Mouse (Mus musculus): ENCODE measurements around the gene Tubb1. TPM values are rescaled to one million over a fixed set of nuclear protein-coding genes. Genes with fewer than 3 reads are reported as not detected.

Tubb1 gene
- polyA plus RNA-seq, 1 experiment from 2014 or later, result 5.2 TPM

GRCm38 (mm10) chr2:174436076-174436701 is 14.3 kb upstream of the Tubb1 start:
- no peaks in the 10 kb centered on the region for H3K27me3 ChIP-seq (replicated peaks; ENCODE audit: low read depth, poor library complexity, severe bottlenecking)
- no peak overlapping the region for H3K4me3 ChIP-seq
- no peak for DNase-seq (ENCODE audit: low spot score)
- no peak overlapping the region for H3K27ac ChIP-seq (replicated peaks)
- H3K36me3 ChIP-seq (replicated peaks), result peaks cover 56% of the 10 kb centered on the region
- WGBS, result 91% methylated on average over 26 of the region's 26 CpGs
- H3K4me1 ChIP-seq, result peaks cover 31% of the 10 kb centered on the region
- H3K9me3 ChIP-seq, result no peaks in the 10 kb centered on the region

GRCm38 (mm10) chr2:174436916-174437696 is 13.4 kb upstream of the Tubb1 start:
- H3K9me3 ChIP-seq, result no peaks in the 10 kb centered on the region
- no peaks in the 10 kb centered on the region for H3K27me3 ChIP-seq (replicated peaks; ENCODE audit: low read depth, poor library complexity, severe bottlenecking)
- H3K27ac ChIP-seq (replicated peaks), result no peak overlapping the region
- no peak for DNase-seq (ENCODE audit: low spot score)
- H3K4me1 ChIP-seq, result peaks cover 35% of the 10 kb centered on the region
- whole genome bisulfite sequencing, result 96% methylated on average over 7 of the region's 7 CpGs
- H3K36me3 ChIP-seq (replicated peaks), result peaks cover 49% of the 10 kb centered on the region
- H3K4me3 ChIP-seq, result no peak overlapping the region

- no peaks in the 10 kb centered on the region for H3K27me3 ChIP-seq (replicated peaks; ENCODE audit: low read depth, poor library complexity, severe bottlenecking)
- peak overlapping the region; percentile 87; the same call in 1 of the 2 replicates for H3K27ac ChIP-seq (replicated peaks)
- no peak for DNase-seq (ENCODE audit: low spot score)
- WGBS, result 97% methylated on average over 4 of the region's 4 CpGs
- H3K36me3 ChIP-seq (replicated peaks), result peaks cover 45% of the 10 kb centered on the region
- H3K9me3 ChIP-seq, result no peaks in the 10 kb centered on the region
- H3K4me3 ChIP-seq, result peak overlapping the region; percentile 67
- H3K4me1 ChIP-seq, result peaks cover 38% of the 10 kb centered on the region
Measured at GRCm38 (mm10) chr2:174437697-174437982, 12.9 kb upstream of the Tubb1 start.

- Histone ChIP-seq H3K4me1 (peaks cover 39% of the 10 kb centered on the region), H3K27ac (replicated peaks) (peak overlapping the region; percentile 87), H3K9me3 (no peaks in the 10 kb centered on the region), H3K4me3 (peak overlapping the region; percentile 67), H3K27me3 (replicated peaks; ENCODE audit: low read depth, poor library complexity, severe bottlenecking) (no peaks in the 10 kb centered on the region), H3K36me3 (replicated peaks) (peaks cover 40% of the 10 kb centered on the region)
- WGBS, result 68% methylated on average over 11 of the region's 11 CpGs
- DNase-seq (ENCODE audit: low spot score), result no peak
Measured at GRCm38 (mm10) chr2:174438181-174438580, 12.3 kb upstream of the Tubb1 start.

GRCm38 (mm10) chr2:174438737-174439449 is 11.6 kb upstream of the Tubb1 start, which contains the start of gene Ctsz:
Gene Ctsz (minus strand): TSS chr2:174439039.
- WGBS, result 1% methylated on average over 38 of the region's 38 CpGs
- DNase-seq (ENCODE audit: low spot score), result peak; percentile 82
- Histone ChIP-seq H3K27me3 (replicated peaks; ENCODE audit: low read depth, poor library complexity, severe bottlenecking) (no peaks in the 10 kb centered on the region), H3K4me3 (peak within 1 kb of the TSS; percentile 67), H3K36me3 (replicated peaks) (peaks cover 33% of the 10 kb centered on the region), H3K27ac (replicated peaks) (peak within 1 kb of the TSS; percentile 87), H3K4me1 (peaks cover 39% of the 10 kb centered on the region), H3K9me3 (no peaks in the 10 kb centered on the region)

GRCm38 (mm10) chr2:174439450-174439838 is 11.1 kb upstream of the Tubb1 start:
- 46% methylated on average over 5 of the region's 5 CpGs for WGBS
- no peaks in the 10 kb centered on the region for H3K9me3 ChIP-seq
- H3K27me3 ChIP-seq (replicated peaks; ENCODE audit: low read depth, poor library complexity, severe bottlenecking), result no peaks in the 10 kb centered on the region
- H3K4me1 ChIP-seq, result peaks cover 39% of the 10 kb centered on the region
- H3K27ac ChIP-seq (replicated peaks), result peak overlapping the region; percentile 87; the same call in 1 of the 2 replicates
- no peak for DNase-seq (ENCODE audit: low spot score)
- H3K4me3 ChIP-seq, result peak overlapping the region; percentile 67; the same call in 1 of the 2 replicates
- peaks cover 28% of the 10 kb centered on the region for H3K36me3 ChIP-seq (replicated peaks)

- Histone ChIP-seq H3K4me3 (no peak overlapping the region), H3K9me3 (no peaks in the 10 kb centered on the region), H3K27me3 (replicated peaks; ENCODE audit: low read depth, poor library complexity, severe bottlenecking) (no peaks in the 10 kb centered on the region), H3K27ac (replicated peaks) (no peak overlapping the region; the same call in 1 of the 2 replicates), H3K4me1 (peaks cover 39% of the 10 kb centered on the region), H3K36me3 (replicated peaks) (peaks cover 23% of the 10 kb centered on the region)
- 84% methylated on average over 9 of the region's 9 CpGs for WGBS
- no peak for DNase-seq (ENCODE audit: low spot score)
Measured at GRCm38 (mm10) chr2:174439961-174440360, 10.5 kb upstream of the Tubb1 start.

- Histone ChIP-seq H3K27ac (replicated peaks) (no peak overlapping the region), H3K4me1 (peaks cover 47% of the 10 kb centered on the region), H3K27me3 (replicated peaks; ENCODE audit: low read depth, poor library complexity, severe bottlenecking) (no peaks in the 10 kb centered on the region), H3K9me3 (no peaks in the 10 kb centered on the region), H3K4me3 (no peak overlapping the region), H3K36me3 (replicated peaks) (peaks cover 6% of the 10 kb centered on the region; the same call in 1 of the 2 replicates)
- WGBS, result 81% methylated on average over 4 of the region's 4 CpGs
- no peak for DNase-seq (ENCODE audit: low spot score)
Measured at GRCm38 (mm10) chr2:174441898-174442297, 8.6 kb upstream of the Tubb1 start.

- H3K27ac ChIP-seq (replicated peaks), result no peak overlapping the region; the same call in 1 of the 2 replicates
- no peaks in the 10 kb centered on the region for H3K27me3 ChIP-seq (replicated peaks; ENCODE audit: low read depth, poor library complexity, severe bottlenecking)
- H3K9me3 ChIP-seq, result no peaks in the 10 kb centered on the region
- H3K4me1 ChIP-seq, result peaks cover 47% of the 10 kb centered on the region
- H3K4me3 ChIP-seq, result no peak overlapping the region
- WGBS, result 86% methylated on average over 9 of the region's 9 CpGs
- peaks cover under 1% of the 10 kb centered on the region; the same call in 1 of the 2 replicates for H3K36me3 ChIP-seq (replicated peaks)
- DNase-seq (ENCODE audit: low spot score), result no peak
Measured at GRCm38 (mm10) chr2:174442460-174442859, 8.0 kb upstream of the Tubb1 start.

GRCm38 (mm10) chr2:174443046-174443445 is 7.4 kb upstream of the Tubb1 start:
- DNase-seq (ENCODE audit: low spot score), result no peak
- Histone ChIP-seq H3K36me3 (replicated peaks) (no peaks in the 10 kb centered on the region), H3K27me3 (replicated peaks; ENCODE audit: low read depth, poor library complexity, severe bottlenecking) (no peaks in the 10 kb centered on the region), H3K4me3 (no peak overlapping the region), H3K4me1 (peaks cover 41% of the 10 kb centered on the region), H3K27ac (replicated peaks) (peak overlapping the region; percentile 35; the same call in 1 of the 2 replicates), H3K9me3 (no peaks in the 10 kb centered on the region)
- 60% methylated on average over 2 of the region's 2 CpGs for WGBS

GRCm38 (mm10) chr2:174444359-174444758 is 6.1 kb upstream of the Tubb1 start:
- H3K27me3 ChIP-seq (replicated peaks; ENCODE audit: low read depth, poor library complexity, severe bottlenecking), result no peaks in the 10 kb centered on the region
- no peaks in the 10 kb centered on the region for H3K36me3 ChIP-seq (replicated peaks)
- H3K9me3 ChIP-seq, result no peaks in the 10 kb centered on the region
- no peak overlapping the region for H3K4me3 ChIP-seq
- no peak overlapping the region for H3K27ac ChIP-seq (replicated peaks)
- WGBS, result 85% methylated on average over 7 of the region's 7 CpGs
- DNase-seq (ENCODE audit: low spot score), result no peak
- H3K4me1 ChIP-seq, result peaks cover 28% of the 10 kb centered on the region

GRCm38 (mm10) chr2:174445018-174445417 is 5.5 kb upstream of the Tubb1 start:
- no peaks in the 10 kb centered on the region for H3K36me3 ChIP-seq (replicated peaks)
- WGBS, result 79% methylated on average over 6 of the region's 6 CpGs
- DNase-seq (ENCODE audit: low spot score), result no peak
- peaks cover 21% of the 10 kb centered on the region for H3K4me1 ChIP-seq
- no peak overlapping the region for H3K27ac ChIP-seq (replicated peaks)
- H3K9me3 ChIP-seq, result no peaks in the 10 kb centered on the region
- H3K27me3 ChIP-seq (replicated peaks; ENCODE audit: low read depth, poor library complexity, severe bottlenecking), result no peaks in the 10 kb centered on the region
- H3K4me3 ChIP-seq, result no peak overlapping the region
